Mouse (Mus musculus): ENCODE measurements around the gene Upf2. TPM values are rescaled to one million over a fixed set of nuclear protein-coding genes. Genes with fewer than 3 reads are reported as not detected.
"Not testable (repeated sequence)": the region's sequence is repeated elsewhere in the genome, so short reads cannot be mapped to it uniquely, and the experiment has no call there.

The Upf2 gene
- total RNA-seq, 2 experiments from 2014 or later: 19.4 to 20.5 TPM

DNA sequence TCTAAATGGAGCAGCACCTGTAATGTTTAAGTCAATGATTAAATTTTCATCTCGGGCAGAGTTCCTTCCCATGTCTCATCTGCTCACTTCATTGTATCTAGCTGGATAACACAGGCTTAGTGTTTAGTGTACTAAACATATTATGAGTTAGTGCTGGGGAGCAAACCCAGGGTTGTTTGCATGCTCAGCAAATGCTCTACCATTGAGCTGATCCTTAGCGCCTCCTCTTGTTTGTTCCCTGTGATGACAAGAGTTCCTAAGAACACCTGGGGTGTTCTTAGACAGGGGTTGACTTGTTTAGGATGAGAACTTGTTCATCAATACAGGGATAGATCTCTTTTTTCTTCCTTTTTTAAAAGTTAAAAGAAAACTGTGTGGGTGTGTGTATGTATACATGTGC lies 2.3 kb upstream of the Upf2 start:
- DNase-seq: no peak

DNA sequence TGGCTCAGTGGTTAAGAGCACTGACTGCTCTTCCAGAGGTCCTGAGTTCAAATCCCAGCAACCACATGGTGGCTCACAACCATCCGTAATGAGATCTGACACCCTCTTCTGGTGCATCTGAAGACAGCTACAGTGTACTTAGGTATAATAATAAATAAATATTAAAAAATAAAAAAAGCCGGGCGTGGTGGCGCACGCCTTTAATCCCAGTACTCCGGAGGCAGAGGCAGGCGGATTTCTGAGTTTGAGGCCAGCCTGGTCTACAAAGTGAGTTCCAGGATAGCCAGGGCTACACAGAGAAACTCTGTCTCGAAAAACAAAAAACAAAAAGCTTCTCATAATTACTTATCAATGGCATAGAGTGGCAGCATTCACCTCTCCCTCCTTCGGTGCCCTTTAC lies 1.4 kb upstream of the Upf2 start:
- not testable (repeated sequence) for DNase-seq

DNA sequence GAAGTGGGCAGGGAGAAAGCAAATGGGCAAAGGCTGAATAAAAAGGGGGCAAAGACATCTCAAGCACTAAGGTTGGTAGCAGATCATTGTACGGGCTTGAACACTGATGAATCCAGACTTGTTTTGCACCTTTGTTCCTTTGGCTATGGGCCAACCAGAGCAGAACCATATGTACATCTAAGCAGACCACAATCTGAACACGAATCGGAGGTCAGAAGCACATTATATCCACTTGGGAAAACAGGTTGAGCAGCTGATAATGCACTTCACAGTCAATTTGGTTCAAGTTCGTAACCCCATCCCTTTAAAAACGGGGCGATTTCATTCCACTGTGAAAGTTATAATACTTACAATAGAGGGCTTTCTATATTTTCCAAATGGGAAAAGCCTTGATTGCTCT lies 964 bp upstream of the Upf2 start:
- peak; percentile 7 to 25 for DNase-seq

DNA sequence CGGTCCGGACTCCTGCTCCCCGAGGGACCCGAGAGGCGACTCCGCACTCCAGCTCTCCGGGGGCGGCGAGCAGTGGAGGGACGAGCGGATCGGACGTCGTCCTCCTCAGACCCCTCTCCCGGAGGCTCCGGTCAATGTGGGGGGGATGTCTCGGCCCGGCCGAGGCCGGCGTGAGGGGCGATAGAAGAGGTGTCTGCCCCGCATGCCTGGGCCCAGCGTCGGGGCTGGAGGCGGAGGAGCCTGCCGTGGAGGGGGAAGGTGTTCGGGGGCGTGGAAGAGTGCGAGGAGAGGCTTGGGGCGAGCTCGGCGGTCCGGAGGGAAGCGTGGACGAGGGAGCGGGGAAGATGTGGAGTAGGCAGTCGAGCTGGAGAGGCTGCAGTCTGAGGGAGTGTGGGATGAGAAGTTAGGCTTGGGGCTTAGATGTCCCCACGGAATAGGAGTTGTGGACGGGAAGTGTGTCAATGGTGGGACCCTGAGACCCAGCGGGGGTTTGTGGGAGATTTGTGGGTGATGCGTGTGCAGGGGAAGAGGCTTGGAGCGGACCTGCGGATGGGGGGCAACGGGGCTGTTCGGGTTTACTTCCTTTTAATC lies 447 bp downstream of the Upf2 start:
- DNase-seq: no peak

DNA sequence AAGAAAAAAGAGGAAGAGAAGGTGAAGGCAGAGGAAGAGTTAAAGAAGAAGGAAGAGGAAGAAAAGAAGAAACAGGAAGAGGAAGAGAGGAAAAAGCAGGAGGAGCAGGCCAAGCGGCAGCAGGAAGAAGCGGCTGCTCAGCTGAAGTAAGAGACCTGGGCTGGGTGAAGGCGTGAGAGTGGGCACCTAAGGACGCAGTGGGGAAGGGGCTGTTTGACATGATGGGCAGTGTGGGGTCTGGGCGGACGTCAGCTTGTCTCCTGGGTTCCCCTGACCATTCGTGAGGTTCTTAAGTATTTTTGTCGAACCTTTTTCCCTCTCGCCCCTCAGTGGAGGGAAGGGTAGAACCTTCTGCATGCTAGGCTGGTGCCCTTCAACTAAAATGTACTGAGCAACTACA lies 6.4 kb downstream of the Upf2 start:
- peak in 1 of 2 experiments; percentile 7 for DNase-seq

DNA sequence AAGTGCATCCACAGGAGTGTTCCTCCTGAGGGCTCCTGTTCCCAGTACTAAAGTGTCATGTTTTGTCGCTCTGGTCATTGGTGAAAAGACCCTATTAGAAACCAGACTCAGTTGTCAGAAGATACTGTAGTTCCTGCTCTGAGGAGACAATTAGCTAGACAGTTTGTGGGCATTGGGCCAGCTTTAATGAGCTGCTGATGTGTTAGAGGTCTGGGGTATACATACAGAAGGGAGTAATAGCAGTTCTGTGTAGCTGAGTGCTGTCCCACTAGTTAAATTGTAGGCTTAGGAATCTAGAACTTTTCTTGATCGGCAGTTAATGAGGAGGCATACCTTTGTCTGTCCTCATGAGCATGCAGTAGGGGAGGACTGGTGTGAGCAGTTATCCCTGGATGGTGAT lies 11.0 kb downstream of the Upf2 start:
- DNase-seq: no peak

DNA sequence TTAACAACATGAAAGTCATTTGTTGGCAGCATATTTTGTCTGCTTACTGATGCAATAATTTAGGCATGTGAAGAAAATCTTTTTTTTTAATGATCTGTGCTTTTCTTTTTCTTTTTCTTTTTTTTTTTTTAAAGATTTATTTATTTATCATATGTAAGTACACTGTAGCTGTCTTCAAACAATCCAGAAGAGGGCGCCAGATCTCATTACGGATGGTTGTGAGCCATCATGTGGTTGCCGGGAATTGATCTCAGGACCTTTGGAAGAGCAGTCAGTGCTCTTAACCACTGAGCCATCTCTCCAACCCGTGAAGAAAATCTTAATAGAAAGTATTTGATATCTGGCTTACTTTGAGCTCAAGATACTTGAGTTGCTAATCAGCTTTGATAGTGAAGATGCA lies 12.5 kb downstream of the Upf2 start:
- DNase-seq: not testable (repeated sequence)

DNA sequence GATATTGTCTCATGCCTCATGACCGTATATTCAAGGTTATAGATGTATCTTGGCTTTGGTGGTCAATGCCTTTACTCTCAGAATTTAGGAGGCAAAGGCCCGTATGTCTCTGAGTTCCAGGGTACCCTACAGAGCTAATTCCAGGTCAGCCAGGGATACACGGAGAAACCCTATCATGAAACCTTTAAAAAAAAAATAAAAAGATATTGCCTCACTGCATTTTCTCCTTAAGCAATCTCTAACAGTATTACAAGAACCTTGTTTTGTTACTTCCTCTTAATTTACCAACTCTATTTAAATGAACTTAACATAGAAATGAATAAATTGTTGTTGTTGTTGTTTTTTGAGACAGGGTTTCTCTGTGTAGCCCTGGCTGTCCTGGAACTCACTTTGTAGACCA lies 14.7 kb downstream of the Upf2 start:
- DNase-seq: no peak

DNA sequence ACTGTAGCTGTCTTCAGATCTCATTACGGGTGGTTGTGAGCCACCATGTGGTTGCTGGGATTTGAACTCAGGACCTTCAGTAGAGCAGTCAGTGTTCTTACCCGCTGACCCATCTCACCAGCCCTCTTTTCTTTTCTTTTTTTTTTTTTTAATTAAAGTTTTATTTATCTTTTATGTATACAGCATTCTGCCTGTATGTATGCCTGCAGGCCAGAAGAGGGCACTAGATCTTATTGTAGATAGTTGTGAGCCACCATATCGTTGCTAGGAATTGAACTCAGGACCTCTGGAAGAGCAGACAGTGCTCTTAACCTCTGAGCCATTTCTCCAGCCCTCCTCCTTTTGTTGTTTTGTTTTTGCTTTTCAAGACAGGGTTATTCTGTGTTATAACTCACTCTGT lies 19.4 kb downstream of the Upf2 start:
- not testable (repeated sequence) for DNase-seq

DNA sequence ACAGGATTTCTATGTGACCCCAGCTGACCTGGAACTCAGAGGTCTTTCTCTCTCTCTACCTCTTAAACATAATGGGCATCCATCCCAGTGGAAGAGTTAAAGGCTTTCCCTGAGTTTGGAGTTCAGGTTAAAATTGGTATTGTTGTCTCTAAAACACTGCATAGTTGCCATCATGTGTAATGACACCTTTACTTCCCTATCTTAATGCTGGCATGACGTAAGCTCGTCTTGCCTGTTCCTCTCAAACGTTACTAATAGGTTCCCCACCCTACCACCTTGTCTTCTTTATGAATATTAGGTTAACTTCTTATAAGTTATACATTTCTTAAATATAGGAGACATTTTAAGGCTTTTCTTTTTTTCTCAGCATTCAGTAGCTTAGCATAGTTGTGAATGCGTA lies 26.3 kb downstream of the Upf2 start:
- no peak for DNase-seq

DNA sequence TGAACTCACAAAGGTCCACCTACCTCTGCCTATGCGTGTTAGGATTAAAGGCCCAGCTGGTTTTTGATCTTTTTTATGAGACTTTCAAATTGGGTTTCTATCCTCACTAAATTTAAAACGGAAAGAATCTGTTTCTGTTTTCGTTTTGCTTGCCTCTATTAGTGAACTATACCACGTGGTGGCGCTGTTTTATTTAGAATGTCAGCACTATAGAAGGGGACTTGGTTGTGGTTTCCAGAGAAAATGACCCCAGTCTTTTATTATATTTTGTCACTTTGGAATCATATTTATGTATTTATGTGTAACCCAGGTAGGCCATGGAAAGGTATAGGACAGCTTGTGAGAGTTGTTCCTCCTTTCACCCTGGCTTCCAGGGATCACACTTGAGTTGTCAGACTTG lies 44.3 kb downstream of the Upf2 start:
- peak; percentile 30 to 69 for DNase-seq

DNA sequence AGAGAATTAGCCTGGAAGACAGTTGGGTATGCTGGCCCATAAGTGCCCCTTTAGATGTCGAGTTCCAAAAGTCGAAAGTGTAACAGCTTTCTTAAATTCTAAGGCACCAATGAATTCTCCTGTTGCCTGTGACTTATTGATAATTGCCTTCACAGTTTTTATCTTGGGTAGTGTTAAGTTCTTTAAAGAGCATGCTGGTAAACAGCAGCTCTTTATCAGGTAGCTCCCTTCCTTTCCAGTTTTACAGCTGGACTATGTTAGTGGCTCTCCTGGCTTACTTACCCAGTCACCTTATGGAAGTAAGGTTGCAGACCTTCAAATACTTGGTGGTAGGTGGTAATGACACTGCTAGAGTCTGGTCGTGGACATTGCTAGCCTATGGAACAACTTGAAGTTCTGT lies 52.7 kb downstream of the Upf2 start:
- no peak for DNase-seq

DNA sequence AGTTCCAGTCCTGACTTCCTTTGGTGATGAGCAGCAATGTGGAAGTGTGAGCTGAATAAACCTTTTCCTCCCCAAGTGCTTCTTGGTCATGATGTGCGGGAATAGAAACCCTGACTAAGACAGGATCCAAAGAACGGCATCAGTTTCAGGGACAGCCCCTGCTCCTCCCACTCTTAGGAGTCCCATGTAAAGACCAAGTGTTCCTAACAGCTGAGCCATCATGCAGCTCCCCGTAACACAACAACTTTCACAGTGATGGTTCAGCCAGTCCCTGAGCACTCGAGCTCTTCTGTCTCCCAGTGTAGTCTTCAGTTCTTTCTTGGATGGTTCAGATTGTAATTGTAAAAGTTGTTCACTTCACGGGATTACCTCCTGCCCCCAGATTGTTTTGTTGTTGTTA lies 63.3 kb downstream of the Upf2 start:
- DNase-seq: no peak

DNA sequence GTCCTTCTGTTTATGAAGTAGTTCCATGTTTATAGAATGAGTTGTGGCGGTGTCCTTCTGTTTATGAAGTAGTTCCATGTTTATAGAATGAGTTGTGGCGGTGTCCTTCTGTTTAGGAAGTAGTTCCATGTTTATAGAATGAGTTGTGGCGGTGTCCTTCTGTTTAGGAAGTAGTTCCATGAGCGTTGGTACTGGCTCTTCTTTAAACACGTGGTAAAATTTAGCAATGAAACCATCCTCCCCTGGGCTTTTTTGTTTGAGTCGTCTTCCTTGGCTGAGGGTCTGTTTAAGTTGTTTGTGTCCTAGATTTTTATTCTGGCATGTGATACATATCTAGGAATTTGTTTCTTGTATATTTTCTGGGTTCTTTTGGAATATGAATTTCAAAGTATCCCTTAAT lies 63.9 kb downstream of the Upf2 start:
- not testable (repeated sequence) for DNase-seq

DNA sequence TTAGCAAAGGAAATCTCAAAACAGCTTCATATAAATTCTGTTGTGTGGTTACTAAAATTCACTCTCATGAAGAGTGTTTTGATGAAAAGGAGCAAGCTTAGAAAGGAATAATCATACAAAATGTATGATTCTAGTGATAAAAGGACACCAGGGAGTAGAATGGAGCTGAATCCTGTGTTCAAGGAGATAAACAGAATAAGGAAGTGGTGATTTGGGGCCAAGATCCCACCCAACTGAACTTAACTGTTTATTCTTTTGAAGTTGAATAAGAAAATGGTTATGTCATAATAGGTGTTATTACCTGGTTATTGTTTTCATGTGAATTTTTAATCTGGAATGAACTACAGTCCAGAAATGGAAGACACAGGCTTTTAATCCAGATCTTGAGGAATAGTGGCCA lies 69.3 kb downstream of the Upf2 start:
- no peak for DNase-seq

DNA sequence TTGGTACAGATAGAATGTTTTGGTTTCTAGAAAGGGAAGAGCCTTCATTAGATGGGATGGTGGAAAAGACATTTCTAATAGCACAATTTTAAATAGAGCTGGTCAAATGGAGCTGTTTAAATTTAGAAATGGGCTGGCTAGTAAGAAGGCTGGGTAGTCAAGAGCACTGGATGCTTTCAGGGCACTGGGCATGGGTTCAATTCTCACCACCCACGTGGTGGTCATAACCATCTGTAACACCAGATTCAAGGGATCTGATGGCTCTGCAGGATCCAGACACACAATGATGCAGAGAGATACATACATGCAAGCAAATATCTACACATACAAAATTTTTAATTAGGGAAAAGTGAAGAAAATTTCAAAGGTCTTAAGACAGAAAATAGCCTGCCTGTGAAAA lies 91.4 kb downstream of the Upf2 start:
- DNase-seq: no peak

DNA sequence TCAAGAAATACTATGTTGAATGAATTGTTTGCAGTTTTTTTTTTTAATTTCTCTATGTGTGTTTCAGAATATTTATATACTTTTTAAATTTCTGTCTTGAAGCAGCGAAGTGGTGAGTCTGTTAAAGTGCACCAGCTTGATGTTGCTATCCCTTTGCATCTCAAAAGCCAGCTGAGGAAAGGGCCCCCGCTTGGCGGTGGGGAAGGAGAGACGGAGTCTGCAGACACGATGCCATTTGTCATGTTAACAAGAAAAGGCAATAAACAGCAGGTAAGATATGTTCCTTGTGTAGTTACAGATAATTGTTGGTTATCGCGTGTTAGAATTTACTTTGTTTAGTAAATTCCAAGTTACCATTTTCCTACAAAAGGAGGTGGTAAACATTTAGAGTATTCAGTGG lies 95.5 kb downstream of the Upf2 start:
- DNase-seq: no peak

DNA sequence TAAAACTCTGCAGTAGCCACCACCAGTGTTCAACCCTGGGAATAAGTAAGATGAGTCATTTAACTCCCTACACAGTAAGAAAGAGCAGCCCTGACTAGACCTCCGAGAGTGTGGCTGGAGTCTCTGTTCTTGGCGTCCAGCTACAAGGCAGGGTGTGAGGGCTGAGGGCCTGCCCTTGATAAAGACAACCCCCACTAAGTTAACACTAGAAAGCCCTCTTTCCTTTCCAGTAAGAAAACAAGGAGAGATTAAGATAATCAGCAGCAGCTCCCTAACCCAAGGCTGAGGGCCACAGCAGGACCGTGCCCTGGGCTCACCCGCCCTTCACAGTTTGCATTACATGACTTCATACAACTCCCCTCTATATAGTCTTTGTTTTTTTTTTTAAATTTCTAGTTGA lies 97.3 kb downstream of the Upf2 start:
- no peak for DNase-seq

DNA sequence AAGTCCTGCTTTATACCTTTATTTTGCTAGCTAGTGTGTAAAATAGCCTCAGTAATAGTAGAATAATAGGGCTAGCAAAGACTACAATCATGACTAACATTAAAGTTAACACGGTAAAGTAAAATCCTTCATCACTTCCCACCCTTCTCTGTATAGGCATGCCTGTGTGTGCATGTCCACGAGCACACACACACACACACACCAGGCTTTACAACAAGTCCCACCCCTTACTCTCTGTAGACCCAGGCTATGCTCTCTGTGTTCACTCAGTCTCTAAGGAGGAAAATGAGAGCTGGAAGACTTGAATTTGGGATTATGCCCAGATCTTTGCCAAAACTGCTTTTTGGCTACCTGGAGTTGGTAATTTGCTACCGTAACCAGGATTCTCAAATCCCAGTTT lies 97.7 kb downstream of the Upf2 start:
- DNase-seq: no peak

DNA sequence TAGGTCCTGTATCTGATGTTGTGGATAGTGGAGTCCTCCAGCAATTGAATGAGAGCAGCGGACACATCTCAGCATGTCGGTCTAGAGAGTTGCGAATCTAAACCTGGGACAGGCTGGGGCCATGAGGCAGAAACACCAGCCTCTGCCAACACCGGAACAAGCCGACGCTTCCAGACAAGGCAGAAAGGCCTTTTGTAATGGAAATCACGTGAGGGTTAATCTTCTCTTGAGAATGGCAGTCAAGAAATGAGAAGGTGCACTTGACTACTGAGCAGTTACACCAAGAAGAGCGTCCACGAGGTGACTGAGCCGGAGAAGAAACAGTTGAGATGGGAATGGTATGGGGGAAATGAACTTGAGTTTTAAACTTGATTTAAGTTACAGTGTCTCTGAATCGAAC lies 104.2 kb downstream of the Upf2 start:
- no peak for DNase-seq

DNA sequence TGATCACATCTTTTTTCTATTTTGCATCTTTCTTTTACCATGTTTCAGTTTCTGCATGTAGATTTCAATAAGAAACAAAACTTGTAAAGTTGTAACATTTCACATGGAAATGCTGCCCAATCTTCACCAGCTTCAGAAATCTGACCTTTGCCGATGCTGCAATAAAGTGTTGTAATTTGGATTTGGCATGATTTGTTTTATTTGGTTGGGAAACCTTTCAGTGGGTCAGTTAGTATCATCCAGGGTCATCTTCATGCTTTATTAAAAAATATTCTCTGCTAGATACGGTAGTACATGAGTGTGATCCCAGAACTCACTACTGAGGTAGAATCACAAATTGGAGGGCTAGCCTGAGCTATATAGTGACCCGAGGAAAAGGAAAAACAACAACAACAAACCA lies 105.2 kb downstream of the Upf2 start:
- DNase-seq: no peak

DNA sequence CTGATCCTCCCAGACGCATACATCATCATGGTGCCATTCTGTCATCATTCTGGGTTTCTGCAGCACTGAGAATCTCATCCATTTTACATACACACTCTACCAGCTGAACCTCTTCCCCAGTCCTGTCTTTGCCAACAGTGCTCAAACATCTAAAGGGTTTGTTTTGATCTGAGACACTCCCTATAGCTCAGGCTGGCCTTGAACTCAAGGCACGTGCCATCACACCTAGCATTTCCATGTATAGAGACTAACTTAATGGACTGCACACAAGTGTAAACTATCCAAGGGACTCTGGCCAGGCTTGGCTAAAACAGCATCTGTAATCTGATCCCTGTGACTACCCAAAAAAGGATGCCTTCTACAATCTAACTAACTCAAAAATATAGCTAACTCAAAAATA lies 108.0 kb downstream of the Upf2 start:
- DNase-seq: no peak

DNA sequence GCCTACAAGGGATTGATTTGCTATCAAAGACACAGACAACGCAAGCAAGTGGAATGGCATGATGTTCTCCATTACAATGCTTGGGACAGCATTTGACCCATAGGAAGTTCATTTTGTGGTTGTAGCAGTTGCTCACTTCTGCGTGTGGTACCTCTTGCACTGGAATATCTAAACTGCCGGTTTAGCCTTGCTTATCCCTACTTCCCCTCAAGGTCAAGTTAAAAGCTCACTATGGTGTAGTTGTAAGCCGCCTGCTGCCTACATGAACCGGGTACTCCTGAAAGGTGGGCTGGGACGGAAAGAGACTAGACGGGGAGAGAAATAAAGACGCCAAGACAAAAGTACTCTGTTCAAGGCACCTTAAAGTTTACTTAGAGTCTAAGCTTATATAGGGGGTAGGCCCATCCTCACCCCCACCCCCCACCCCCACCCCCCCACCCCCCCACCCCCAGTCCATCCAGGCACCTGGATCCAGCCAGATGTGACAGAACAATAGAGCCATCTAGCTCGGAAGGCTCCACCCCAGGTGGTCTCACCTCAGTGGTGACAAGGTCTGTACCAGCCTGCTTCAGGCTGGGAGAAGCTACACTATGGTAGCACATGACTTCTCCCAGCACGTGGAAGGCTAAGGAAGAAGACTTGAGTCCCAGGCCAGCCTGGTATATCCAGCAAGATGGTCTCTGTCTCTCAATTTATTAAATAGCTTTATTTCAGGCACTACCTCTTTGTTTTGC lies 109.0 kb downstream of the Upf2 start:
- no peak for DNase-seq

DNA sequence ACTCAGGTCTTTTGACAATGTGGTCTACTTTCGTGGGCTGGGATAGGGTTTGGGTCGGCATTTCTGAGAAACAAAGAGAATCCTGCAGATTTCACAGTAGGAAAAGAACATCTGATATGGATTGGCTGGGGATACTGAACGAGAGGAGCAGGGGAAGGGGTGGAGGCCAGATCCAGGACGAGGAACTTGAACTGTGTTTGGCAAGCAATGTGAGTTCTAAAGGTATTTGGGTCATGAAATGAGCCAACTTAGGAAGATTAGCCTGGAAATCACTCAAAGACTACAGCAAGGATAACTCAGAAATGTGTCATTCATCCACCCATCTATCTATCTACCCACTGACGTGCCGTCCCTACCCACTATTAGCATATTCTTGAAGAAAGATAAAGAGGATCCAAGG lies 116.1 kb downstream of the Upf2 start:
- DNase-seq: no peak

DNA sequence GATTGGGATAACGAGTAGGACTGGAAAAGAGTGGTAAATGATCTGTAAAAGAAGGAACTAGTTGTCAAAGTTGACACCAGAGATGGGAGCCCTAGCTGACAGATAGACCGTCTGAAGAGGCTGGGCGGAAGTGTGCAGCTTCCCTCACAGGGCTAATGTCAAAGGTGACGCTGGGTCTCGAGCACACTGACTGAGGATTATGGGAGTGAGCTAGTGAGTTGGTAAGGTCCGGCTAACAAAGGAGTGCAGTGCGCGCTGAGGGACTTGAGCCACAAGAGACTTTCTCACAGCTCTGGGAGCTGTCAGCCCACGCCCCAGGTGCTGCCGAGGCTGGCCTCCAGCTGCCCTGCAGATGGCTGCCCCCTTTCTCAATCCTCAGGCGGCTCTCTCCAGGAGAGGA lies 119.7 kb downstream of the Upf2 start:
- DNase-seq: no peak

Measured in heart, adult 18-20 months (tissue).